In genomic region chr8:126589507-126590023, GRCm38 (mm10) we compare ENCODE assay signal across 8 mouse cellular contexts. TPM values are rescaled to one million over a fixed set of nuclear protein-coding genes. Genes with fewer than 3 reads are reported as not detected.
DNase-seq lines count a peak whose midpoint lies in the region; ATAC-seq and TF ChIP-seq lines count a peak whose summit lies in the region.

No protein-coding gene starts in this region.

- no peak for ATAC-seq in lung, postnatal 0 days
- ATAC-seq in limb, embryonic 11.5 days (ENCODE audit: insufficient number of reproducible peaks, low FRiP score, low TSS enrichment, low read depth), result no peak
- ATAC-seq in erythroid progenitor cell, adult 5-6 weeks (replicated peaks; ENCODE audit: low FRiP score, poor library complexity, severe bottlenecking), result no peak

- no peak for TF ChIP-seq POLR2A in embryonic fibroblast, embryonic 13.5 days (IDR thresholded peaks at IDR 0.05; ENCODE audit: low read depth, low read length)
- no peak for TF ChIP-seq POLR2A in small intestine, adult 2 months (IDR thresholded peaks at IDR 0.05; ENCODE audit: low read depth, low read length)

- 3% methylated on average over 1 of the region's 1 CpGs for WGBS in lung, postnatal 0 days
- WGBS in limb, embryonic 11.5 days, result 28% methylated on average over 1 of the region's 1 CpGs
- 0% methylated on average over 1 of the region's 1 CpGs for WGBS in small intestine, adult 2 months

- TF ChIP-seq CTCF in lung, postnatal 0 days (IDR thresholded peaks at IDR 0.05), result no peak
- no peak for TF ChIP-seq CTCF in embryonic fibroblast, embryonic 13.5 days (IDR thresholded peaks at IDR 0.05; ENCODE audit: borderline replicate concordance, insufficient read depth, low read length)
- no peak for TF ChIP-seq CTCF in small intestine, adult 2 months (IDR thresholded peaks at IDR 0.05; ENCODE audit: extremely low read depth, insufficient read length, insufficient replicate concordance, low read depth, low read length)

- H3K9ac ChIP-seq in lung, postnatal 0 days (replicated peaks; ENCODE audit: low read depth), result peak overlapping the region; percentile 99
- no peak overlapping the region for H3K9ac ChIP-seq in limb, embryonic 11.5 days (ENCODE audit: low read length)

- no peaks in the 10 kb centered on the region for H3K27me3 ChIP-seq in lung, postnatal 0 days (replicated peaks; ENCODE audit: insufficient read depth, low read length)
- H3K27me3 ChIP-seq in limb, embryonic 11.5 days (ENCODE audit: control insufficient read depth, insufficient read depth, low read length), result no peaks in the 10 kb centered on the region
- no peaks in the 10 kb centered on the region for H3K27me3 ChIP-seq in small intestine, adult 2 months (ENCODE audit: control insufficient read depth, insufficient read depth, low read length)

- TF ChIP-seq EP300 in lung, postnatal 0 days (IDR thresholded peaks at IDR 0.05), result peak; percentile 35; the same call in 1 of the 2 replicates

- peak overlapping the region; percentile 100 for H3K4me3 ChIP-seq in lung, postnatal 0 days (ENCODE audit: low read depth, low read length)
- H3K4me3 ChIP-seq in embryonic fibroblast, embryonic 13.5 days (ENCODE audit: insufficient read depth, low read length), result peak overlapping the region; percentile 88
- H3K4me3 ChIP-seq in limb, embryonic 11.5 days (ENCODE audit: low read depth, low read length), result peak overlapping the region; percentile 99
- peak overlapping the region; percentile 80 for H3K4me3 ChIP-seq in small intestine, adult 2 months (ENCODE audit: low read depth, low read length)

- H3K4me1 ChIP-seq in lung, postnatal 0 days (ENCODE audit: insufficient read depth, low read depth, low read length), result peaks cover 12% of the 10 kb centered on the region; the same call in 1 of the 2 replicates
- peaks cover 9% of the 10 kb centered on the region for H3K4me1 ChIP-seq in embryonic fibroblast, embryonic 13.5 days (ENCODE audit: control insufficient read depth, insufficient read depth, low read length)
- peaks cover 47% of the 10 kb centered on the region for H3K4me1 ChIP-seq in limb, embryonic 11.5 days (ENCODE audit: control insufficient read depth, insufficient read depth, low read length)
- peaks cover 16% of the 10 kb centered on the region for H3K4me1 ChIP-seq in small intestine, adult 2 months (ENCODE audit: control insufficient read depth, insufficient read depth, insufficient read length, low read length)

- peak overlapping the region; percentile 84 for H3K27ac ChIP-seq in lung, postnatal 0 days (ENCODE audit: low read length)
- H3K27ac ChIP-seq in embryonic fibroblast, embryonic 13.5 days (ENCODE audit: insufficient read depth, low read length), result peak overlapping the region; percentile 66
- no peak overlapping the region for H3K27ac ChIP-seq in limb, embryonic 11.5 days (replicated peaks; ENCODE audit: low read depth, low read length)
- H3K27ac ChIP-seq in small intestine, adult 2 months (ENCODE audit: insufficient read depth, low read depth, low read length), result peak overlapping the region; percentile 94

- DNase-seq in lung, postnatal 0 days (ENCODE audit: low spot score), result peak; percentile 78
- DNase-seq in lung, postnatal 4 days, result no peak
- no peak for DNase-seq in limb, embryonic 11.5 days (ENCODE audit: low spot score)
- no peak for DNase-seq in thymus, postnatal 36 days
- no peak for DNase-seq in cerebellum, postnatal 25 days

- H3K9me3 ChIP-seq in lung, postnatal 0 days (ENCODE audit: low read length), result no peaks in the 10 kb centered on the region
- no peaks in the 10 kb centered on the region for H3K9me3 ChIP-seq in limb, embryonic 11.5 days (ENCODE audit: control insufficient read depth, low read length)

- peaks cover 9% of the 10 kb centered on the region for H3K36me3 ChIP-seq in lung, postnatal 0 days (ENCODE audit: insufficient read depth, low read length)
- peaks cover 5% of the 10 kb centered on the region for H3K36me3 ChIP-seq in limb, embryonic 11.5 days (ENCODE audit: control insufficient read depth, insufficient read depth, low read length)
- H3K36me3 ChIP-seq in small intestine, adult 2 months (ENCODE audit: control insufficient read depth, insufficient read depth, low read length), result peaks cover 46% of the 10 kb centered on the region

- H3K4me2 ChIP-seq in lung, postnatal 0 days (replicated peaks; ENCODE audit: low read depth, low read length), result peak overlapping the region; percentile 90
- peak overlapping the region; percentile 99 for H3K4me2 ChIP-seq in limb, embryonic 11.5 days (ENCODE audit: low read depth, severe bottlenecking)

RNA-seq across cellular contexts. Expression of gene Irf2bp2, which starts 4.2 kb away (rescaled TPM):
- polyA plus RNA-seq in lung, postnatal 0 days (2015; fragmentation: Nextera tagmentation; extraction: Ambion mirVana), result 19.5 and 24.1 TPM in 2 replicates
- 58.6 and 74.8 TPM in 2 replicates for polyA plus RNA-seq in embryonic fibroblast, embryonic 13.5 days (2011; ENCODE audit: insufficient read length, low read depth, missing spikeins)
- 4.9 and 5.6 TPM in 2 replicates for polyA plus RNA-seq in limb, embryonic 11.5 days (2014; fragmentation: Nextera tagmentation; extraction: Ambion mirVana)
- 50.5 and 91.6 TPM in 2 replicates for polyA plus RNA-seq in small intestine, adult 2 months (2012; rRNA removed)
- 19.8 and 24.7 TPM in 2 replicates for total RNA-seq in erythroid progenitor cell, adult 5-6 weeks (2015; ENCODE audit: low replicate concordance)
- total RNA-seq in erythroid progenitor cell, adult 5-6 weeks (2017; ENCODE audit: low replicate concordance), result 8.8 and 18.0 TPM in 2 replicates
